Mouse (Mus musculus) testis, postnatal 10 days (tissue): ENCODE measurements around the gene Sema3f.

Source experiments
- DNase-seq: peaks from one replicate; pipeline ENCODE4 v3.0.0; 2021; ENCODE audit warnings: low spot score

The Sema3f gene

GRCm38 (mm10) chr9:107633091-107633660, 77.1 kb downstream of the Sema3f start:
- peak; percentile 81 for DNase-seq

- DNase-seq, result peak; percentile 66
Measured at GRCm38 (mm10) chr9:107632478-107632877, 77.8 kb downstream of the Sema3f start.

- no peak for DNase-seq
Measured at GRCm38 (mm10) chr9:107631861-107632260, 78.4 kb downstream of the Sema3f start.
